11 mouse cellular contexts compared by ENCODE assay signal in the genomic region with DNA sequence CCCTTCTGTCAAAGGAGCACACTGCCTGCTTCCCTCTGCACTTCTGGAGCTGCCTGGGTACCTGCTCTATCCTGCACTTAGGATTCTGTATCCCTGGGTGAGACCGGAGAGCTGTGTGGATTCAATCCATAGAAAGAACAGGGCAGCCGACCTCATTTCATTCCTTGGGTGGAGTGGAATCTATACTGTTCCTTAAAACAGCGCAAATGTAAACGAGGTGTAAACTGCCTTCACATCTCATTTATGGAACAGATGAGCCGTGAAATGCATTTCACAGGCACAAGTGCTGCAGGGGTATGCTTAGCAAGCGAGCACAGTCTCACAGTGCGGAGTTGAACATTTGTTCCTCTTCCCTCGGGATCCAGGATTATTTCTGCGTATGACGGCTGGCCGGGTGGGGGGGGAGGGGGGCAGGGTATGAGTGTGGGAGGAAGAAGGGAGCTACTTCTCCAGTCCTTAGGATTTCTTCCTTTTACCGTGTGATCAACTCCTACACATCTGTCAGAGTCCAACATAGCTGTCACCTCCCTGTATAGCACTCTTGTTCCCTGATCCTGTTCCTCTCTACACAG.
DNase-seq lines count a peak whose midpoint lies in the region; ATAC-seq lines count a peak whose summit lies in the region.
"Had no signal": no experiment of that assay in that cellular context is flagged by ENCODE, and none has a peak within 500 bp of the region (broad histone marks: within the 10 kb centered on the region; RNA-seq: fewer than 3 reads in every experiment).

No protein-coding gene starts in this region.

- WGBS in midbrain, embryonic 11.5 days = 77% methylated on average over 12 of the region's 12 CpGs
- WGBS in midbrain, embryonic 10.5 days = 79% methylated on average over 12 of the region's 12 CpGs
- WGBS in hindbrain, embryonic 16.5 days = 32% methylated on average over 12 of the region's 12 CpGs
- 45% methylated on average over 11 of the region's 12 CpGs for WGBS in midbrain, embryonic 16.5 days

- H3K4me3 ChIP-seq in midbrain, embryonic 11.5 days (ENCODE audit: low read depth, low read length) = no peak overlapping the region
- H3K4me3 ChIP-seq in midbrain, embryonic 10.5 days = no peak overlapping the region
- H3K4me3 ChIP-seq in hindbrain, embryonic 16.5 days (ENCODE audit: low read length) = no peak overlapping the region
- H3K4me3 ChIP-seq in midbrain, embryonic 16.5 days (ENCODE audit: low read depth, low read length) = no peak overlapping the region
- H3K4me3 ChIP-seq: heart, adult 2 months had no signal

- no peaks in the 10 kb centered on the region for H3K9me3 ChIP-seq in midbrain, embryonic 11.5 days (ENCODE audit: control insufficient read depth, low read length)
- no peaks in the 10 kb centered on the region for H3K9me3 ChIP-seq in midbrain, embryonic 10.5 days (replicated peaks)
- H3K9me3 ChIP-seq in hindbrain, embryonic 16.5 days (ENCODE audit: control insufficient read depth, low read length) = no peaks in the 10 kb centered on the region
- H3K9me3 ChIP-seq in midbrain, embryonic 16.5 days (replicated peaks; ENCODE audit: control insufficient read depth, low read length, poor library complexity, severe bottlenecking) = no peaks in the 10 kb centered on the region

- H3K9ac ChIP-seq in midbrain, embryonic 11.5 days (ENCODE audit: low read length) = no peak overlapping the region
- no peak overlapping the region for H3K9ac ChIP-seq in hindbrain, embryonic 16.5 days (ENCODE audit: low read depth, low read length)
- H3K9ac ChIP-seq in midbrain, embryonic 16.5 days (ENCODE audit: low read depth, low read length) = no peak overlapping the region

- peak; percentile 75 for DNase-seq in midbrain, embryonic 11.5 days (ENCODE audit: low spot score, missing footprints)
- DNase-seq in midbrain, embryonic 10.5 days (ENCODE audit: low spot score) = no peak
- DNase-seq in lung, postnatal 10 days = no peak
- no peak for DNase-seq in heart, postnatal 10 days
- DNase-seq in cerebellum, postnatal 14 days = no peak
- DNase-seq: heart, adult 2 months; lung, postnatal 4 days had no signal

- no peaks in the 10 kb centered on the region for H3K4me1 ChIP-seq in midbrain, embryonic 11.5 days (ENCODE audit: control insufficient read depth, insufficient read depth, low read length)
- no peaks in the 10 kb centered on the region for H3K4me1 ChIP-seq in midbrain, embryonic 10.5 days
- H3K4me1 ChIP-seq in hindbrain, embryonic 16.5 days (ENCODE audit: control insufficient read depth, insufficient read depth, low read depth, low read length) = no peaks in the 10 kb centered on the region
- peaks cover 5% of the 10 kb centered on the region; the same call in 1 of the 2 replicates for H3K4me1 ChIP-seq in midbrain, embryonic 16.5 days (ENCODE audit: control insufficient read depth, insufficient read depth, low read length)

- no peaks in the 10 kb centered on the region for H3K36me3 ChIP-seq in midbrain, embryonic 11.5 days (ENCODE audit: control insufficient read depth, insufficient read depth, low read length)
- H3K36me3 ChIP-seq in midbrain, embryonic 10.5 days = no peaks in the 10 kb centered on the region
- H3K36me3 ChIP-seq in hindbrain, embryonic 16.5 days (ENCODE audit: control insufficient read depth, insufficient read depth, low read length) = no peaks in the 10 kb centered on the region
- no peaks in the 10 kb centered on the region for H3K36me3 ChIP-seq in midbrain, embryonic 16.5 days (ENCODE audit: control insufficient read depth, insufficient read depth, low read length)

- H3K4me2 ChIP-seq in midbrain, embryonic 11.5 days = no peak overlapping the region
- no peak overlapping the region for H3K4me2 ChIP-seq in hindbrain, embryonic 16.5 days (ENCODE audit: low read length)
- H3K4me2 ChIP-seq in midbrain, embryonic 16.5 days (ENCODE audit: low read length) = peak overlapping the region; percentile 9; the same call in 1 of the 2 replicates

- ATAC-seq in midbrain, embryonic 11.5 days (ENCODE audit: low FRiP score) = no peak
- peak; percentile 60; the same call in 1 of the 2 replicates for ATAC-seq in hindbrain, embryonic 16.5 days
- no peak; the same call in 1 of the 2 replicates for ATAC-seq in midbrain, embryonic 16.5 days
- no peak for ATAC-seq in megakaryocyte-erythroid progenitor cell, adult 5-6 weeks (replicated peaks; ENCODE audit: low FRiP score, low TSS enrichment, poor library complexity, severe bottlenecking)

- intact Hi-C loops in heart, postnatal 10 days (cut with DNase I) = no loop called here

- H3K27me3 ChIP-seq in midbrain, embryonic 11.5 days (ENCODE audit: control insufficient read depth, insufficient read depth, low read length) = no peaks in the 10 kb centered on the region
- no peaks in the 10 kb centered on the region for H3K27me3 ChIP-seq in midbrain, embryonic 10.5 days (ENCODE audit: low read depth, poor library complexity, severe bottlenecking)
- no peaks in the 10 kb centered on the region for H3K27me3 ChIP-seq in hindbrain, embryonic 16.5 days (replicated peaks; ENCODE audit: control insufficient read depth, insufficient read depth, low read length)
- no peaks in the 10 kb centered on the region for H3K27me3 ChIP-seq in midbrain, embryonic 16.5 days (ENCODE audit: control insufficient read depth, insufficient read depth, low read depth, low read length)

- H3K27ac ChIP-seq in midbrain, embryonic 11.5 days (ENCODE audit: low read depth, low read length) = no peak overlapping the region
- H3K27ac ChIP-seq in midbrain, embryonic 10.5 days (replicated peaks) = no peak overlapping the region
- no peak overlapping the region; the same call in 1 of the 2 replicates for H3K27ac ChIP-seq in hindbrain, embryonic 16.5 days (ENCODE audit: low read depth, low read length)
- no peak overlapping the region for H3K27ac ChIP-seq in midbrain, embryonic 16.5 days (ENCODE audit: low read length)
- H3K27ac ChIP-seq: heart, adult 2 months; kidney, postnatal 0 days had no signal
